Mouse (Mus musculus): ENCODE results near the gene Nhlh2. TPM values are rescaled to one million over a fixed set of nuclear protein-coding genes. Genes with fewer than 3 reads are reported as not detected.

The Nhlh2 gene
- polyA plus RNA-seq, 1 experiment, result not detected

DNA sequence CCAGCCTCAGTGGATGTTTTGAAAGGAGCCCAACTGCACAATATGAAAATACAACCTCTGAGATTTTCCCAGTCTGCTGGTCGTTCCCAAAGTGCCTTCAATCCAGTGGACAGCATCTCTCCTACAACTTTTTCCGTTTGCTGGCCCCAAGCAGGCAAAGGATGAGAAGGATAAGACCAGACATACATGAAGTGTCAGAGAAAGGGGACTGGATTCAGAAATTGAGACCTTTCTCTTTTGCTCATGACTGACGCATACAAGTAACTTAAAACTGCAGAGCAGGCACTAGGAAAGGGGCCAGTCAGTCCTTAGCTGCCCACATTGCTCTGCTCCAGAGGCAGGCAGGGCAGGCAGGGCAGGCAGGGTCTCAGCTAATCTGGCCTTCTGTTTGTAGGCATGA is 19.7 kb upstream of the Nhlh2 start:
- no peaks in the 10 kb centered on the region for H3K27me3 ChIP-seq (ENCODE audit: control insufficient read depth)
- no peak overlapping the region for H3K4me3 ChIP-seq (replicated peaks)
- H3K9me3 ChIP-seq (ENCODE audit: control insufficient read depth, low read length), result no peaks in the 10 kb centered on the region
- no peaks in the 10 kb centered on the region for H3K4me1 ChIP-seq (ENCODE audit: control insufficient read depth)
- H3K36me3 ChIP-seq (ENCODE audit: control insufficient read depth), result no peaks in the 10 kb centered on the region
- TF ChIP-seq TAL1 (IDR thresholded peaks at IDR 0.05; ENCODE audit: low read length) (no peak), GATA1 (IDR thresholded peaks at IDR 0.05; ENCODE audit: low read length) (no peak)

DNA sequence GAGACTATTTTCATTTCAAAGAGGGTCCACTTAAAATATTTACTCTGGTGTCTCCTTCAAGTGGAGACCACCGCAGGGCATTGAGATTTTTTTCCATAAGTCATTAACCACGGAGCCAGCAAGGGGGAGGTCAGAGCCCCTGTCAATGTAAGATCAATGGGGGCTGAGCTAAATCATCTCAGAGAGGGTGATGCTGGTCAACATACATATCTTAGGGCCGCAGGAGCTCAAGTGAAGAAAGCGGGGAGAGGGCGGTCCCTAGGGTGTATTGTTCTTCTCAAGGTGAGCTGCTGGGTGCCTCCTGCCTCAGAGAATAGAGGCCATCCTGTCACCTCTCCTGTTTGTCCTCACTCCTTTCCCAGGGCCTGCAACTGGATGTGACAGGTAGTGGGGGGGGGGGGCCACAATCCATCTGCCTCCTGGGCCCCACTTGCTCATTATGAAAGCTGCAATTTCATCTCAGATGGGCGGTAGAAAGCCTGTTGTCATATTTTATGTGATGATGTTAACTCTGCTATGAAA is 18.8 kb upstream of the Nhlh2 start:
- Histone ChIP-seq H3K9me3 (ENCODE audit: control insufficient read depth, low read length) (no peaks in the 10 kb centered on the region), H3K27me3 (ENCODE audit: control insufficient read depth) (no peaks in the 10 kb centered on the region), H3K4me1 (ENCODE audit: control insufficient read depth) (no peaks in the 10 kb centered on the region), H3K4me3 (replicated peaks) (no peak overlapping the region), H3K36me3 (ENCODE audit: control insufficient read depth) (no peaks in the 10 kb centered on the region)
- TF ChIP-seq GATA1 (IDR thresholded peaks at IDR 0.05; ENCODE audit: low read length), result no peak

DNA sequence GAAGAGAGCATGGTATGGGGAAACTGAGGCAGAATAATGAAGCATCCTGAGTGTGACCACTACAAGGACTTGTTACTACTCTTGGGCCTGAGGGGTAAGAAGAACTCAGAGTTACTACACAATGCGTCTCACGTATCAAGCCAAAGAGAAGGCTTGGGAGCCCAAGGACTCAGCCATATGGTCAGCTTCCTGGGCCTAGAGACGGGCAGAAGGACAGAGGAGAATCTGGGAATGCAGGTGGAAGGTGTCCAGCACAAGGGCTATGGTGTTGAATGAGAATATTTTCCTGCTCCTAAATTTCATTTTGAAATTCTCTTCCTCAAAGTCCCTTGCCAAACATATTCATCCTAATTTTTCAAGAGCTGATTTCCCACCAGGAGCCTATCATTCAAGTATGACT is 12.0 kb upstream of the Nhlh2 start:
- no peak for TF ChIP-seq TAL1 (IDR thresholded peaks at IDR 0.05; ENCODE audit: low read length)

DNA sequence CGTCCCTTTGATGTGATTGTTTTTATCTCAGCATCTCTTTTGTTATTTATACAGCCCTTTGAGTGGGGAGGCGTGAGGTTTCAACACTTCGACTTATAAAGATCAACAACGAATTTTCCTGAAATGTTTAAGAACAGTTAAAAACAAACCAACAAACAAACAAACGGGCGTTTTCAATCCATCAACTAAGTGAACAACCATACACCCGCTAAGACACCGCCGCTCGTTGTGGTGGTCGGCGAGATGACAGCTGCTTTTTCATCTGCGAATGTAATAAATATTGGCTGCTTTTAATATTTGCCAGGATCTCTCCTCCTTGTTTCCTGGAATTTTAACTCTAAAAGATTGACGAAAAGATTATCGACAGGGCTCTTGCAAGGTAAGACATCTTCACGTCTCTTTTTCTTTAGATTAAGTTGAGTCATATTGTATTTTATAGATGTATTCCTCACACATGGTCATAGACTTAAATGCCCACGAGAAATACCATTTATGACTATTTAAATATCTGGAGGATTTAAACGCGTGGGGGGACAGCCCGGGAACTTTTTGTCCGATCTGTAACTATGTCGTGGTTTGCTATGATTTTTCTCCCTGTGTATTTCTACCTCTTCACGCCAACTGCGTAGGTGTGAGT is 923 bp downstream of the Nhlh2 start:
- Histone ChIP-seq H3K4me1 (ENCODE audit: control insufficient read depth) (no peaks in the 10 kb centered on the region), H3K36me3 (ENCODE audit: control insufficient read depth) (no peaks in the 10 kb centered on the region), H3K4me3 (replicated peaks) (no peak overlapping the region), H3K27me3 (ENCODE audit: control insufficient read depth) (peaks cover 71% of the 10 kb centered on the region), H3K9me3 (ENCODE audit: control insufficient read depth, low read length) (no peaks in the 10 kb centered on the region)
- no peak for TF ChIP-seq TAL1 (IDR thresholded peaks at IDR 0.05; ENCODE audit: low read length)
- TF ChIP-seq GATA1 (IDR thresholded peaks at IDR 0.05; ENCODE audit: low read length), result no peak

More for the DNA sequence above, 12.0 kb upstream of the Nhlh2 start:
- Histone ChIP-seq H3K27me3 (ENCODE audit: control insufficient read depth) (no peaks in the 10 kb centered on the region), H3K4me1 (ENCODE audit: control insufficient read depth) (no peaks in the 10 kb centered on the region), H3K36me3 (ENCODE audit: control insufficient read depth) (no peaks in the 10 kb centered on the region), H3K9me3 (ENCODE audit: control insufficient read depth, low read length) (no peaks in the 10 kb centered on the region), H3K4me3 (replicated peaks) (no peak overlapping the region)

GRCm38 (mm10) chr3:102011318-102012075 is 1.6 kb downstream of the Nhlh2 start:
- no peak for TF ChIP-seq GATA1 (IDR thresholded peaks at IDR 0.05; ENCODE audit: low read length)
- no peak for TF ChIP-seq TAL1 (IDR thresholded peaks at IDR 0.05; ENCODE audit: low read length)
- Histone ChIP-seq H3K9me3 (ENCODE audit: control insufficient read depth, low read length) (no peaks in the 10 kb centered on the region), H3K4me3 (replicated peaks) (no peak overlapping the region), H3K4me1 (ENCODE audit: control insufficient read depth) (no peaks in the 10 kb centered on the region), H3K27me3 (ENCODE audit: control insufficient read depth) (peaks cover 78% of the 10 kb centered on the region), H3K36me3 (ENCODE audit: control insufficient read depth) (no peaks in the 10 kb centered on the region)

DNA sequence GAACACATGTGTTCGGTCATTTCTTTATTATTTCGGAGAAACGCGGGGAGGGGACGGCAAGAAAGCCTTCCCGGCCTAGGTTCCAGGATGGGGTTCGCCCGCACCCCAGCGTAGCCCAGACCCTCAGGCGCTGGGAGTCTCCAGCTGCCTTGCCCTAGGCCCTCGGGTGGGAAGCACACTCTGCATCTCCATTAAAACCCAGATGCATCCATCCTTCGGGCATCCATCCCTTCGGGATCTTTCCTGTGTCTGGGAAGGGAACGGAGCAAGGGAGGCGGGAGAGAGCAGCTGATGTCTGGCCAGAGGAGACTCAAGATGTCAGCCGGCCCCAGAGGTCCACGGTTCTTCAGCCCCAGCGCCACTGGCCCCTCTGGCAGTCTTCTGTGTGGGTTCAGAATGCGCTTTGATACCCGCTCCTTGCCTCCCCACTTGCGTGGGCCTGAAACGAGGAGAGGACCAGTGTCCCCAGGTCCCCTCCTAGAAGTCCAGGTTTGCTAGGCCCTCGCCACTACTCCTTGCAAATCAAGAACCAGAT is 2.3 kb downstream of the Nhlh2 start:
- peaks cover 79% of the 10 kb centered on the region for H3K27me3 ChIP-seq (ENCODE audit: control insufficient read depth)
- no peaks in the 10 kb centered on the region for H3K4me1 ChIP-seq (ENCODE audit: control insufficient read depth)
- TF ChIP-seq GATA1 (IDR thresholded peaks at IDR 0.05; ENCODE audit: low read length) (no peak), TAL1 (IDR thresholded peaks at IDR 0.05; ENCODE audit: low read length) (no peak)
- no peaks in the 10 kb centered on the region for H3K36me3 ChIP-seq (ENCODE audit: control insufficient read depth)
- no peaks in the 10 kb centered on the region for H3K9me3 ChIP-seq (ENCODE audit: control insufficient read depth, low read length)
- H3K4me3 ChIP-seq (replicated peaks), result no peak overlapping the region

- Histone ChIP-seq H3K27me3 (ENCODE audit: control insufficient read depth) (peaks cover 79% of the 10 kb centered on the region), H3K4me1 (ENCODE audit: control insufficient read depth) (no peaks in the 10 kb centered on the region), H3K36me3 (ENCODE audit: control insufficient read depth) (no peaks in the 10 kb centered on the region), H3K4me3 (replicated peaks) (no peak overlapping the region), H3K9me3 (ENCODE audit: control insufficient read depth, low read length) (no peaks in the 10 kb centered on the region)
- TF ChIP-seq TAL1 (IDR thresholded peaks at IDR 0.05; ENCODE audit: low read length) (no peak), GATA1 (IDR thresholded peaks at IDR 0.05; ENCODE audit: low read length) (no peak)
These were observed 2.8 kb downstream of the Nhlh2 start for GRCm38 (mm10) chr3:102012611-102013211.

DNA sequence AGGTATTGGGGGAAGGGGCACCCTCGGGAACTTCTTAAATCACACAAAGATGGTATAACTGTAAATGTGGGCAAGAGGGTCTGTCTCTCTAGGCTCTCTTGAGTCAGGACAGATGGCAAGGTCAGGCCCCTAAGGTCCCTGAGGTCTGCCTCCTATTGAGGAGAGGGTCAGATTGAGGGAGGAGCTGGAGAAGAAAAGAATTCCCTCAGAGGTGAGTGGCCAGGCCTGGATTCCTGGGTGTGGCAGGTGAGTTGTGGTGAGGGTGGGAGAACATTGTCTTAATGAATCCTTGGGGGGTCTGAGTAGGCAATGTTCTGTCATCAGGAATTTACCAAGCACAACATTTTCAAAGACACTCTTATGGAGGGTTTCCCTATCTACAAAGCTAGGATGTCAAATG is 10.7 kb downstream of the Nhlh2 start:
- no peaks in the 10 kb centered on the region for H3K9me3 ChIP-seq (ENCODE audit: control insufficient read depth, low read length)
- TF ChIP-seq TAL1 (IDR thresholded peaks at IDR 0.05; ENCODE audit: low read length), result no peak
- TF ChIP-seq GATA1 (IDR thresholded peaks at IDR 0.05; ENCODE audit: low read length), result no peak
- no peak overlapping the region for H3K4me3 ChIP-seq (replicated peaks)
- H3K36me3 ChIP-seq (ENCODE audit: control insufficient read depth), result no peaks in the 10 kb centered on the region
- H3K27me3 ChIP-seq (ENCODE audit: control insufficient read depth), result peaks cover 39% of the 10 kb centered on the region
- no peaks in the 10 kb centered on the region for H3K4me1 ChIP-seq (ENCODE audit: control insufficient read depth)

GRCm38 (mm10) chr3:102022721-102023120 is 12.8 kb downstream of the Nhlh2 start:
- no peaks in the 10 kb centered on the region for H3K9me3 ChIP-seq (ENCODE audit: control insufficient read depth, low read length)
- peaks cover 29% of the 10 kb centered on the region for H3K27me3 ChIP-seq (ENCODE audit: control insufficient read depth)
- TF ChIP-seq TAL1 (IDR thresholded peaks at IDR 0.05; ENCODE audit: low read length), result no peak
- no peak for TF ChIP-seq GATA1 (IDR thresholded peaks at IDR 0.05; ENCODE audit: low read length)
- no peaks in the 10 kb centered on the region for H3K4me1 ChIP-seq (ENCODE audit: control insufficient read depth)
- no peak overlapping the region for H3K4me3 ChIP-seq (replicated peaks)
- no peaks in the 10 kb centered on the region for H3K36me3 ChIP-seq (ENCODE audit: control insufficient read depth)
